Mouse (Mus musculus) Patski (cell line): ENCODE measurements around the gene Psmg1. TPM values are rescaled to one million over a fixed set of nuclear protein-coding genes. Genes with fewer than 3 reads are reported as not detected.
A peak's percentile ranks its signal among the peaks of the same experiment; 100 is the strongest.
"Not testable (repeated sequence)": the region's sequence is repeated elsewhere in the genome, so short reads cannot be mapped to it uniquely, and the experiment has no call there.

Experiments
- ATAC-seq: fragments of 100-300 bp; one replicate; pipeline ENCODE4 v1.8.0; 2021
- CTCF ChIA-PET: fragments of 350-600 bp; sonication (Branson Sonifier 250); formaldehyde crosslinking; loops from one replicate; lab custom pipeline; 2022; ENCODE audit warnings: inconsistent platforms; lab: Charles Lee
- POLR2A ChIA-PET: fragments of 350-600 bp; sonication (Branson Sonifier 250); formaldehyde crosslinking; loops from one replicate; lab custom pipeline; 2022; ENCODE audit warnings: antibody characterized with exemption, inconsistent platforms; lab: Charles Lee
- DNase-seq: peaks from one replicate; pipeline ENCODE4 v3.0.0-alpha.2; 2011; ENCODE audit warnings: low read depth, low spot score
- H3K27me3 ChIP-seq: fragments of 371-371 bp; one replicate; pipeline ENCODE4 v1.5.1; 2021
- CTCF ChIP-seq: fragments of 100-300 bp; IDR thresholded peaks from one replicate; pipeline ENCODE4 v1.5.1; 2021
- in situ Hi-C: fragments of 300-500 bp; cut with MboI; formaldehyde crosslinking; loops from 3 replicates; pipeline ENCODE4 v1.11.1; 2018; ENCODE audit warnings: low pct_unique_long_range_greater_than_20kb, mixed read lengths
- polyA plus RNA-seq: library from polyadenylated mRNA; unstranded; gene quantifications from one replicate; pipeline ENCODE4 v1.2.3, GENCODE M21; 2021

Psmg1 gene
- polyA plus RNA-seq: 52.6 TPM

DNA sequence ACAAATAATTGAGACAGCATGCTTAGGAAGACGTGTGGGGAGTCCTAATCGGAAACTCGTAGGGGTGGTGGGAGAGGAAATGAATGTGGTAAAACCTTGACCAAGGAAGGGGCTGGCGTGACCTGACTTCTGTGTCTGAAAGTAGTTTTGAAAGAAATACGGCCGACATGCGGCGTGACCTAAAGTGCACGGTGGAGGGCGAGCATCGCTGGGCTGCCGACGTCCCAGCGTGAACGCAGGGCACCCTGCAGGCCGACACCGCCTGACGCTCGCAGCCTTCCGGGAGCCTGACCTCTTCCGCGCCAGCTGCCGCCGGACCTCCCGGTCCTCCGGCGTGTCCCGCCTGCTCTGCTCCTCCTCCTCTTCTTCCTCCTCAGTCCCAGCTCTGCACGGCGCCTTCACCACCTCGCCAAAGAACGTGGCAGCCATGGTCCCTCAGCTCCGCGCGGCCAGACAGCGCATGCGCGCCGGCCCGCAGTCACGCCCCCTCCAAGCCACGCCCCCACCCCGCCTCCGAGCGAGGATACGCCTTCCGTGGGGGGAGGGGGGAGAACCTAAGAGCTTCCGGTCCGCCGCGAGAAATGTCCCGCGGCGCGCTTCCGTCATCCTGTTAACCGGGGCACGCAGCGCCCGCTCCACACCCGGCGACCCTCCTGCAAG lies at the start of gene Psmg1:
TSS of gene Psmg1 (minus strand) at position 499 of the 660 bp plus-strand sequence.
- H3K27me3 ChIP-seq: no peaks in the 10 kb centered on the region
- no peak for DNase-seq
- peak; percentile 82 for ATAC-seq
- ChIA-PET POLR2A (interaction anchor here (0.6 to 1.3 kb wide), 3 partner anchors 22 to 248 kb away, joined by 3 to 8 read pairs (median 3); no protein-coding TSS in a partner anchor), CTCF (interaction anchor here (0.9 to 1.1 kb wide), 2 partner anchors 160 to 386 kb away, joined by 3 read pairs; no protein-coding TSS in a partner anchor)
- TF ChIP-seq CTCF: no peak
- in situ Hi-C loops: loop anchor here (25.0 kb wide), 1 partner anchor 347 kb away; no protein-coding TSS in a partner anchor

GRCm38 (mm10) chr16:96039538-96039937 lies 48.8 kb upstream of the Psmg1 start:
- DNase-seq: no peak
- no peaks in the 10 kb centered on the region for H3K27me3 ChIP-seq
- POLR2A ChIA-PET: no interaction called here
- in situ Hi-C loops: no loop called here
- CTCF ChIA-PET: interaction anchor here (1.8 kb wide), 1 partner anchor 12 kb away, joined by 4 read pairs; no protein-coding TSS in a partner anchor
- no peak for ATAC-seq
- TF ChIP-seq CTCF: no peak

GRCm38 (mm10) chr16:96034473-96034872 lies 43.7 kb upstream of the Psmg1 start:
- TF ChIP-seq CTCF: no peak
- ChIA-PET POLR2A (no interaction called here), CTCF (interaction anchor here (2.3 kb wide), 1 partner anchor 10 kb away, joined by 7 read pairs; no protein-coding TSS in a partner anchor)
- in situ Hi-C loops: no loop called here
- ATAC-seq: no peak
- no peaks in the 10 kb centered on the region for H3K27me3 ChIP-seq
- no peak for DNase-seq

GRCm38 (mm10) chr16:96032368-96033043 lies 41.7 kb upstream of the Psmg1 start:
- DNase-seq (no peak), ATAC-seq (no peak)
- in situ Hi-C loops: no loop called here
- TF ChIP-seq CTCF: no peak
- ChIA-PET POLR2A (interaction anchor here (1.2 kb wide), 1 partner anchor 16 kb away, joined by 3 read pairs; no protein-coding TSS in a partner anchor), CTCF (interaction anchor here (0.8 kb wide), 1 partner anchor 27 kb away, joined by 3 read pairs; no protein-coding TSS in a partner anchor)
- no peaks in the 10 kb centered on the region for H3K27me3 ChIP-seq

- peak; percentile 45 for TF ChIP-seq CTCF
- DNase-seq (no peak), ATAC-seq (no peak)
- no peaks in the 10 kb centered on the region for H3K27me3 ChIP-seq
- CTCF ChIA-PET: no interaction called here
- POLR2A ChIA-PET: no interaction called here
- in situ Hi-C loops: no loop called here
These were observed 39.8 kb upstream of the Psmg1 start for GRCm38 (mm10) chr16:96030476-96031102.

GRCm38 (mm10) chr16:96026256-96026655 lies 35.5 kb upstream of the Psmg1 start:
- DNase-seq: no peak
- in situ Hi-C loops: no loop called here

GRCm38 (mm10) chr16:96025244-96025643 lies 34.5 kb upstream of the Psmg1 start:
- CTCF ChIA-PET: no interaction called here
- POLR2A ChIA-PET: no interaction called here
- no peaks in the 10 kb centered on the region for H3K27me3 ChIP-seq
- ATAC-seq (no peak), DNase-seq (no peak)
- in situ Hi-C loops: no loop called here
- peak; percentile 39 for TF ChIP-seq CTCF

More at GRCm38 (mm10) chr16:96026256-96026655, 35.5 kb upstream of the Psmg1 start:
- POLR2A ChIA-PET: no interaction called here
- no peak for ATAC-seq
- no peaks in the 10 kb centered on the region for H3K27me3 ChIP-seq
- CTCF ChIA-PET: no interaction called here
- TF ChIP-seq CTCF: no peak

DNA sequence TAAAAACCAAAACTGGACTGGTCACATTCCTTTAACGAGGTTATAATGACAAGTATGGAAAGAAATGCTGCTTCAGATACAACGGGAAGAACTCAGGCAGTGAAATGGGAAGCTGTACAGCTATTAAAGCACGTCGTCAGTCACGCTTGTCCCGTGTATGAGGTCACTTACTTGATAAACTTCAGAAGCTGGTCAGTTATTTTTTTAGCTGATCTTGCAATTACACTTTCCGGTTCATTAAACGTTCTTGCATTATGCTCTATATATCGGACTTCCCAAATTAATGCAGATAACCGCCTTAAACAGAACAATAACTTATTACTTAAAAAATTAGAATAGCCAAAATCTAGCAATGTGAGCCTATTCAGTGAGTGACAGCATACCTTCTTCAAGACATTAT lies 30.3 kb upstream of the Psmg1 start:
- in situ Hi-C loops: no loop called here
- TF ChIP-seq CTCF: no peak
- H3K27me3 ChIP-seq: no peaks in the 10 kb centered on the region
- POLR2A ChIA-PET: no interaction called here
- CTCF ChIA-PET: no interaction called here
- DNase-seq (no peak), ATAC-seq (no peak)

DNA sequence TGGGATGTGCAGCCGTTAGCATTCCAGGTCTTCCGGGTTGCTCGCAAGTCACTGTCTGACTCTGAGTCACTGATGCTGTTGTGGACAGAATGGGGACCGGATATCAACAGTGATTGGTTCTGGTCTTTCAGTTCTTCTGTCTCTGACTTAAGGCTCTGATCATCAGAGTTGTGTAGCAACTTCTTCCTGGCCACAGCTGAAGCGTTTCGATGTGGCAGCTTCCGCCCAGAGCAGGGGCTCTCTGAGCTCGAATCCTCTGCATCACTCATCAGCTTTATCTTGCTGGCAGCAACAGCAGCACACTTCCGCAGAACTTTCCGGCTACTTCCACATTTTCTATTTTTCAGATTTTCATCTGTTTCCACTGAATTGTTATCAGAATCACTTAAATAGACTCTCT lies 18.4 kb upstream of the Psmg1 start:
- in situ Hi-C loops, CTCF ChIA-PET, DNase-seq, POLR2A ChIA-PET, H3K27me3 ChIP-seq, ATAC-seq: not testable (repeated sequence)

GRCm38 (mm10) chr16:96004278-96004677 lies 13.5 kb upstream of the Psmg1 start:
- H3K27me3 ChIP-seq, CTCF ChIA-PET, in situ Hi-C loops, DNase-seq, ATAC-seq, POLR2A ChIA-PET: not testable (repeated sequence)
